Mouse (Mus musculus): ENCODE results near the gene Adora2a. TPM values are rescaled to one million over a fixed set of nuclear protein-coding genes. Genes with fewer than 3 reads are reported as not detected.

Gene Adora2a
- total and polyA plus RNA-seq, 3 experiments, result 0.04 TPM; not detected in 2

DNA sequence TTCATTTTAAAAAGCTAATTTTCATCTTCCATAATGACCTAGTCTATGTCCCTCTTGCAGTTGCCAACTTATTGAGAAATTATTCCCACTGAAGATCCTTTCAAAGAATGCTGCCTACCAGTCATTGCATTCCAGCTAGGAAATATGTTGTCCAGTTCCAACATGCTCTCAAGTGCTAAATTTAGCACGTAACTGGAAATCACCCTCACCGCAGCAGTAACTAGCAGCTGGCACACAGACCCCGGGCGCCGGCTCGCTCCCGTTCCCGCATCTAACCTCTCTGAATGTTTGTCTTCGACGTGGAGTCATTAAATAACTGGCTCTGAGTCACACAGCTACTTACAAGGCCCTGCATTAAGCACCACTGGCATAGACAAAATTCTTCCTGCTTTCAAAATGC lies 62.0 kb downstream of the Adora2a start:
- Histone ChIP-seq H3K9me3 (replicated peaks; ENCODE audit: insufficient read depth, low read length) (no peaks in the 10 kb centered on the region), H3K79me2 (ENCODE audit: control insufficient read depth, insufficient read depth, low read length, poor library complexity) (no peaks in the 10 kb centered on the region), H3K4me1 (ENCODE audit: control insufficient read depth in 1 of 2, insufficient read depth in 2 of 2, low read length in 2 of 2) (no peaks in the 10 kb centered on the region), H3K27me3 (ENCODE audit: control insufficient read depth in 1 of 2, insufficient read depth in 2 of 2, low read length in 2 of 2) (no peaks in the 10 kb centered on the region), H3K9ac (ENCODE audit: control insufficient read depth, low read depth, low read length, poor library complexity, severe bottlenecking) (no peak overlapping the region), H3K36me3 (ENCODE audit: control insufficient read depth in 1 of 2, insufficient read depth in 2 of 2, low read length in 2 of 2) (no peaks in the 10 kb centered on the region), H3K4me3 (ENCODE audit: control insufficient read depth in 1 of 2, insufficient read depth in 1 of 2, low read depth in 2 of 2, low read length in 2 of 2) (no peak overlapping the region), H3K27ac (ENCODE audit: control insufficient read depth, low read depth, low read length) (no peak overlapping the region)
- no peak for DNase-seq (ENCODE audit: low read depth, low spot score)
- no peak for TF ChIP-seq MYC (IDR thresholded peaks at IDR 0.05; ENCODE audit: low read depth, low read length)
- TF ChIP-seq EP300 (IDR thresholded peaks at IDR 0.05; ENCODE audit: low read depth in 1 of 2, low read length in 2 of 2), result no peak
- no peak for TF ChIP-seq MAZ (IDR thresholded peaks at IDR 0.05; ENCODE audit: low read depth, low read length)
- no peak for TF ChIP-seq JUND (IDR thresholded peaks at IDR 0.05; ENCODE audit: low read depth, low read length)
- no peak for TF ChIP-seq TAL1 (IDR thresholded peaks at IDR 0.05; ENCODE audit: low read length)
- TF ChIP-seq ZMIZ1 (IDR thresholded peaks at IDR 0.05; ENCODE audit: low read depth, low read length), result no peak
- no peak for TF ChIP-seq ELF1 (IDR thresholded peaks at IDR 0.05; ENCODE audit: low read depth, low read length)
- TF ChIP-seq USF2 (IDR thresholded peaks at IDR 0.05; ENCODE audit: borderline replicate concordance in 1 of 2, insufficient read depth in 1 of 2, low read depth in 1 of 2, low read length in 2 of 2), result no peak
- TF ChIP-seq TBP (IDR thresholded peaks at IDR 0.05; ENCODE audit: low read depth, low read length), result no peak

Other genes with a start within 250 kb of the Adora2a start
- 12.3 and 13.6 TPM in 2 replicates for gene Specc1l, start 104.8 kb upstream of the Adora2a start, total RNA-seq (2012; rRNA removed)
- gene Specc1l, start 104.8 kb upstream of the Adora2a start, polyA plus RNA-seq (2012; ENCODE audit: insufficient read depth in 1 of 2, insufficient read length in 2 of 2, low read depth in 1 of 2, low replicate concordance in 2 of 2, missing spikeins in 1 of 2), result 10 to 100 TPM; 15.1 to 30.6 TPM
- gene Upb1, start 84.2 kb downstream of the Adora2a start, total RNA-seq (2012; rRNA removed), result not detected in 2 replicates
- under 1 TPM in 1 of 2 experiments, not detected in 1; 0.03 TPM for gene Upb1, start 84.2 kb downstream of the Adora2a start, polyA plus RNA-seq (2012; ENCODE audit: insufficient read depth in 1 of 2, insufficient read length in 2 of 2, low read depth in 1 of 2, low replicate concordance in 2 of 2, missing spikeins in 1 of 2)
- gene Snrpd3, start 200.7 kb downstream of the Adora2a start, total RNA-seq (2012; rRNA removed), result 155 TPM in 2 replicates
- gene Snrpd3, start 200.7 kb downstream of the Adora2a start, polyA plus RNA-seq (2012; ENCODE audit: insufficient read depth in 1 of 2, insufficient read length in 2 of 2, low read depth in 1 of 2, low replicate concordance in 2 of 2, missing spikeins in 1 of 2), result 100 to 1,000 TPM in 1 of 2 experiments, not detected in 1; 643 TPM
- 17.7 and 18.7 TPM in 2 replicates for gene Gucd1, start 201.1 kb downstream of the Adora2a start, total RNA-seq (2012; rRNA removed)
- 10 to 100 TPM in 1 of 2 experiments, not detected in 1; 30.7 TPM for gene Gucd1, start 201.1 kb downstream of the Adora2a start, polyA plus RNA-seq (2012; ENCODE audit: insufficient read depth in 1 of 2, insufficient read length in 2 of 2, low read depth in 1 of 2, low replicate concordance in 2 of 2, missing spikeins in 1 of 2)
- gene Lrrc75b, start 243.5 kb downstream of the Adora2a start, total RNA-seq (2012; rRNA removed), result not detected in 2 replicates
- gene Lrrc75b, start 243.5 kb downstream of the Adora2a start, polyA plus RNA-seq (2012; ENCODE audit: insufficient read depth in 1 of 2, insufficient read length in 2 of 2, low read depth in 1 of 2, low replicate concordance in 2 of 2, missing spikeins in 1 of 2), result not detected
- gene Ggt1, start 244.7 kb downstream of the Adora2a start, total RNA-seq (2012; rRNA removed), result 0.46 and 1.4 TPM in 2 replicates
- gene Ggt1, start 244.7 kb downstream of the Adora2a start, polyA plus RNA-seq (2012; ENCODE audit: insufficient read depth in 1 of 2, insufficient read length in 2 of 2, low read depth in 1 of 2, low replicate concordance in 2 of 2, missing spikeins in 1 of 2), result 1 to 10 TPM in 1 of 2 experiments, not detected in 1; 3.2 TPM